Mouse (Mus musculus) inflammation-experienced regulatory T-cells, adult 6 months (primary cell): ENCODE results near the gene Lancl3. TPM values are rescaled to one million over a fixed set of nuclear protein-coding genes. Genes with fewer than 3 reads are reported as not detected.
"Not testable (repeated sequence)": the region's sequence is repeated elsewhere in the genome, so short reads cannot be mapped to it uniquely, and the experiment has no call there.

Source experiments
- ATAC-seq: one replicate; pipeline ENCODE4 v1.8.0; 2017
- polyA plus RNA-seq, 3 experiments: library from polyadenylated mRNA; unstranded; fragments of 100-300 nt; shearing (Covaris generic); gene quantifications; one replicate each; pipeline ENCODE4 v1.2.1; 2017

The Lancl3 gene
- polyA plus RNA-seq, 3 experiments from 2014 or later: 0.83 to 1.5 (median 1.2) TPM

DNA sequence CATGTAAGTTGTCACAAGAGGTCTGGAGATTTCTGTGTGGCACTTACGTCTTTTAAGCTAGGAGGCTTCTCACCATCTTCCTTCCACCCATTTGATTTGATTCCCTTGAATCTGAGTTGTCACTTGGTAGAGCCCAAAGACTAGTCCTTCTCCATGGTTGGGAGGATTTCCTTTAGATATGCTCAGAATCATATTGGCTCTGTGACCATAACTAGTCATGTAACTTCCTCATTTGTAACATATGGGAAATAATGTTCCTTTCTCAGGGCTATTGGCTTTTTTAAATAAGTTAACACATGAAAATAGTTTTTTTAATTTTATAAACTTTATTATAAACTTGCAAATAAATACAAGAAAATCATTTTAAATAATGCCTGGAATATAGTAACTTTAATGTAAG lies 59.6 kb downstream of the Lancl3 start:
- no peak for ATAC-seq

DNA sequence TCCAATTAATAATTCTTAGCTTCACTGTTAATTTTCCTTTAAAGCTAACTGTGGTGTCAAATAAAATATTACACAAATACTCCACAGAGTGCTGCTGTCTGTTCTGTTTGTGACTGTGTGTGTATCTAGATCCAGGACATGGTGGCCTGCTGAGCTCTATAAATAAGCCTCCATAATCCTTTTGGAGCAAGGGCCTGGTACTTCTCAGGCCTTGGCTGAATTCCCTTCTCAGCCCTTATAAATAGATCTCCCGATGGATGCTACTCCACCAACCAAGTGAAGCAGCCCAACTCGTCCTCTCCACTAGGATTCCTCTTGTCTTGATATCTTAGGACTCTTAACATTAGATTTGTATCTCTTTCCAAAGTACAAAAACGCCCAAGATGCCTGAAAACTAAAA lies 71.4 kb downstream of the Lancl3 start:
- no peak for ATAC-seq

GRCm38 (mm10) chrX:9271947-9272459 lies 72.3 kb downstream of the Lancl3 start:
- ATAC-seq: no peak

DNA sequence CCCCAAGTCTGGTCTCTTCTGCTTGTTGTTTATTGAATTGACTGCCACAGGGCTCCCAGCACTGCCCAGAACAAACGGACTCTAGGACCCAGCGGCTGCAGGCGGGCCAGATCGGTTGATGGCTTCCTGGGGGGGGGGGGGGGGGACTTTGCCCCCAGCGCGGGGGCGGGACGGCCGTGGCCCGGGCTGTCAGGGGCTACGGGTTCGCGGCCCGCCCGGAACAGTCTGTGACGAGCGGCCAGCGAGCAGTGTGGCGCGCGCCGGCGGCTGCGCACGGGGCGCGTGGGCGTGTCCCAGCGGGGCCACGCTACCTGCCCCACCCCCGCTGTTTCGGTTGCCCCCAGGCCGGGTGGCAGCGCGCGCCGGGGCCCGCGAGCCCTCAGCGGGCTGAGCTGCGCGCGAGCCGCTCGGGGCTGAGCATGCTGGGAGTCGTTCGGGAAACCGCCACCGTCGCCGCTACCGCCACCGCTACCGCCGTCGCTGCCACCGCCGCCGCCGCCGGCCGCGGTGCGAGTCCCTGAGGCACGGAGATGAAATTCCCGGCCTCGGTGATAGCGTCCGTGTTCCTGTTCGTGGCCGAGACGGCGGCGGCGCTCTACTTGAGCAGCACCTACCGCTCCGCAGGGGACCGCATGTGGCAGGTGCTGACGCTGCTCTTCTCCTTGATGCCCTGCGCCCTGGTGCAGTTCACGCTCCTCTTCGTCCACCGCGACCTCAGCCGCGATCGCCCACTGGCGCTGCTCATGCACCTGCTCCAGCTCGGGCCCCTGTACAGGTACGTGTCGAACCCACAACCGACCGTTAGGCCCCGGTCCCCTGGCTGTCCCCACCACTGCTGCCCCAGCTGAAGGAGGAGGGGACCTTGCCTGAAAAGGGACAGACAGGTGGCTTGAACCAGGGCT lies 73.0 kb downstream of the Lancl3 start, which contains the start of gene Xk:
Gene Xk (plus strand): TSS at position 297 of the 902 bp plus-strand sequence.
- peak; percentile 75 for ATAC-seq

- ATAC-seq: no peak
These were observed 73.8 kb downstream of the Lancl3 start for GRCm38 (mm10) chrX:9273377-9274002.

- ATAC-seq: no peak
These were observed 74.6 kb downstream of the Lancl3 start for GRCm38 (mm10) chrX:9274321-9274720.

DNA sequence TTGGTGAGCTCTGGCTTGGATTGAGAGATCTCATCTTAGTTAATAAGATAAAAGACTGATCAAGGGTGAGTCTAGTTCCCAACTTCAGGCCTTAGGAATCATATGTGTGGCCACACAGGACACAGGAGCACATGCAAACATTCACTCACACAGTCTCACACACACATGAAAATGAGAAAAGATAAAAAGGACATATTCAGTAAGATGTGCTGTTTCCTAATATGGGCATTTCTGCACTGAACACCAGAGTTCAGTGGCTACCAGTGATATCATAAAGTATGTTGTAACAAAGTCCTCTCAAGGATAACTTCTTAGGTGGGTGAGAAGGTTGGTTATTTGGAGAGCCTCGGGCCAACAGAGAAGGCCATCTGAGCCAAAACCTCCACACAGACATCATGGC lies 83.8 kb downstream of the Lancl3 start, which contains the start of gene H2al1m:
Gene H2al1m (plus strand): TSS at position 301 of the 400 bp plus-strand sequence.
- ATAC-seq: not testable (repeated sequence)

GRCm38 (mm10) chrX:9293140-9293829 lies 93.6 kb downstream of the Lancl3 start:
- ATAC-seq: not testable (repeated sequence)

GRCm38 (mm10) chrX:9298413-9298864 lies 98.7 kb downstream of the Lancl3 start:
- ATAC-seq: no peak

GRCm38 (mm10) chrX:9302791-9303190 lies 103.1 kb downstream of the Lancl3 start:
- ATAC-seq: no peak

GRCm38 (mm10) chrX:9303455-9303854 lies 103.8 kb downstream of the Lancl3 start:
- no peak for ATAC-seq

DNA sequence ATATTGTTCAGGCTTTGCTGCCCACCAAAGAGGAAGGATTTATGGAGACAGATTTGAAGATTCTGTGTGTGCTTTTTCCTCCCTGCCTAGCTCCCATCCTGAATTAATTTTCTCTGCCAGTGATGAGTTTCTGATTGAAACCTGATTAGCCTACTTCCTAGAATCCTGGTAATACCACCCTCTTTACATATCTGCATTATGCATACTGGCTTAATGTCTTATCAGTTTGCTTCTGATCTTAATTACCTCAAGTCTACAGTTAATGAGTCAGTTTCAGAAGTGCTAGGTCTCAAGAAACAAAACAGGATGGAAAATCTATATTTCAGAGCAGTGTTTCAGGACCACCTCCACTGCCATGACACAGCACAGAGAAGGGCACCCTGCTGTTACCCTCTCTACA lies 116.8 kb downstream of the Lancl3 start:
- not testable (repeated sequence) for ATAC-seq

Other genes with a start within 250 kb of the Lancl3 start
- not detected for gene Fthl17b, start 236.9 kb upstream of the Lancl3 start, polyA plus RNA-seq
- not detected for gene Fthl17c, start 223.3 kb upstream of the Lancl3 start, polyA plus RNA-seq
- not detected for gene Fthl17d, start 213.1 kb upstream of the Lancl3 start, polyA plus RNA-seq
- gene Fthl17e, start 166.4 kb upstream of the Lancl3 start, polyA plus RNA-seq: not detected
- gene Fthl17f, start 136.9 kb upstream of the Lancl3 start, polyA plus RNA-seq: not detected
- gene 4930402K13Rik, start 95.3 kb upstream of the Lancl3 start, polyA plus RNA-seq: not detected
- gene Gm14862, start 57.0 kb downstream of the Lancl3 start, polyA plus RNA-seq: 1 to 10 TPM in 1 of 3 experiments, not detected in 2; 1.1 TPM
- 1 to 10 TPM in 2 of 3 experiments, under 1 TPM in 1; 0.95 to 1.5 (median 1.2) TPM for gene Xk, start 72.9 kb downstream of the Lancl3 start, polyA plus RNA-seq
- gene H2al1m, start 83.9 kb downstream of the Lancl3 start, polyA plus RNA-seq: not detected
- not detected for gene H2al1k, start 150.7 kb downstream of the Lancl3 start, polyA plus RNA-seq